Mouse (Mus musculus) embryonic facial prominence, embryonic 14.5 days (tissue): ENCODE data around the gene Fcgr3. TPM values are rescaled to one million over a fixed set of nuclear protein-coding genes. Genes with fewer than 3 reads are reported as not detected.
"Not testable (repeated sequence)": the region's sequence is repeated elsewhere in the genome, so short reads cannot be mapped to it uniquely, and the experiment has no call there.

Experiments
- ATAC-seq: fragments of 200-750 bp; cut with Nextera tagmentation; 2 replicates; pipeline ENCODE4 v1.8.0; 2017; ENCODE audit warnings: low read depth, moderate number of reproducible peaks, moderate TSS enrichment
- DNase-seq: peaks from one replicate; pipeline ENCODE4 v3.0.0-alpha.2; 2015; ENCODE audit warnings: low spot score
- H3K27ac ChIP-seq: fragments of 300-500 bp; sonication (generic); replicated peaks from 2 replicates; pipeline ENCODE4 v1.5.1; 2014; ENCODE audit warnings: low read depth, mild to moderate bottlenecking, low read length, moderate library complexity
- H3K27me3 ChIP-seq: fragments of 300-500 bp; sonication (generic); replicated peaks from 2 replicates; pipeline ENCODE4 v1.6.1; 2014; ENCODE audit warnings: low read length; ENCODE audit not compliant: control insufficient read depth, insufficient read depth
- H3K36me3 ChIP-seq: fragments of 300-500 bp; sonication (generic); 2 replicates; pipeline ENCODE4 v1.6.1; 2014; ENCODE audit warnings: low read length, mixed read lengths; ENCODE audit not compliant: control insufficient read depth, insufficient read depth
- H3K4me1 ChIP-seq: fragments of 300-500 bp; sonication (generic); 2 replicates; pipeline ENCODE4 v1.6.1; 2014; ENCODE audit warnings: antibody characterized with exemption, low read length; ENCODE audit not compliant: control insufficient read depth, insufficient read depth
- H3K4me2 ChIP-seq: fragments of 300-500 bp; sonication (generic); 2 replicates; pipeline ENCODE4 v1.6.1; 2014; ENCODE audit warnings: low read depth, mild to moderate bottlenecking, low read length, moderate library complexity, mixed read lengths
- H3K4me3 ChIP-seq: fragments of 300-500 bp; sonication (generic); 2 replicates; pipeline ENCODE4 v1.5.1; 2014; ENCODE audit warnings: low read depth, mild to moderate bottlenecking, low read length
- H3K9ac ChIP-seq: fragments of 300-500 bp; sonication (generic); 2 replicates; pipeline ENCODE4 v1.6.1; 2014; ENCODE audit warnings: low read depth, mild to moderate bottlenecking, low read length, moderate library complexity, mixed read lengths
- H3K9me3 ChIP-seq: fragments of 300-500 bp; sonication (generic); 2 replicates; pipeline ENCODE4 v1.6.1; 2016; ENCODE audit warnings: low read length; ENCODE audit not compliant: control insufficient read depth
- WGBS: fragments of 180-500 bp; shearing (Covaris S2); extraction: QIAGEN DNeasy Blood & Tissue Kit; methylation state at CpG from one replicate; pipeline ENCODE4 v1.1.7; 2014; 5-methylcytosine and 5-hydroxymethylcytosine counted together
- polyA plus RNA-seq: library from polyadenylated mRNA; unstranded; fragments of >200 nt; fragmentation: Nextera tagmentation; extraction: Ambion mirVana; gene quantifications from 2 replicates; pipeline ENCODE4 v1.2.1, GENCODE M21; 2014

The Fcgr3 gene
- polyA plus RNA-seq, 1 experiment from 2014 or later = 25.0 TPM

DNA sequence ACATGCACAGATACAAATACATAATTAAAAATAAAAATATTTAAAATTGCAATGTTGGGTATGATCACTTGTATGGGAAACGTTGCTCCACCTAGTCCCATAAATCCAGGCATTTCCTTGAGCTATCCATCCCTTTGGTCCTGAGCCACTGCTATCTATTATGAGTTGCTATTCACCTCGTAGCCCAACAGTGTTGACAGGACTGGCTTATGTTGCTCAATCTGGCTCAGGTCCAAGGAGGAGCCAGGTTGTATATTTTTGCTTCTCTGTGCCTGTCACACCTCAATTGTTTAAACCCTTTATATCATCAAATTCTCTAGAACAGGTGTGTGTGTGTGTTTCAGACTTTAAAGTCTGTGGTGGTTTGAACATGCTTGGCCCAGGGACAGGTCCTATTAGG, 26.0 kb upstream of the Fcgr3 start:
- DNase-seq (no peak), ATAC-seq (no peak)
- Histone ChIP-seq H3K27ac (no peak overlapping the region), H3K4me2 (no peak overlapping the region), H3K4me1 (no peaks in the 10 kb centered on the region), H3K9ac (no peak overlapping the region), H3K27me3 (peaks cover 11% of the 10 kb centered on the region), H3K9me3 (no peaks in the 10 kb centered on the region), H3K36me3 (no peaks in the 10 kb centered on the region), H3K4me3 (no peak overlapping the region)
- 71% methylated on average over 2 of the region's 2 CpGs for WGBS

DNA sequence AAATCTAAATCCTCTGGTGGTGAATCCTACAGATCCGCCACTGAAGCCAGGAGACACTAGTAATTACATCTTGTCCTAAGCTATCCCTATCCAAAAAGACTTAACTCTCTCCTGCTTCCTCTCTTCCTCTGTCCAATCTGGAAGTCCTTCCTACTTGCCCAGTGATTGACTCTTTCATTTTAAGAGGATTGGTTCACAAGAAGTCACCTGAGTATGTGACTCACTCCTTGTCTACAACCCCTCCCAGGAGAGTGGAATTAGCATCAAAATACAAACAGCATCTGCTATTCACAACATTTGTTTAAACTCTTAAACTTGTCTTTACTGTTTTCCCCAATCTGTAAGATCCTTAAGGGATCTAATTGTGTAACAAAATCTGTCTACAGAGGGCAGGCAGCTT, 25.2 kb upstream of the Fcgr3 start:
- WGBS = 73% methylated on average over 1 of the region's 1 CpGs
- H3K9ac ChIP-seq = no peak overlapping the region
- H3K9me3 ChIP-seq = no peaks in the 10 kb centered on the region
- no peak overlapping the region for H3K4me2 ChIP-seq
- H3K36me3 ChIP-seq = no peaks in the 10 kb centered on the region
- no peaks in the 10 kb centered on the region for H3K4me1 ChIP-seq
- no peak overlapping the region for H3K27ac ChIP-seq
- no peak for ATAC-seq
- H3K4me3 ChIP-seq = no peak overlapping the region
- peaks cover 13% of the 10 kb centered on the region for H3K27me3 ChIP-seq
- DNase-seq = no peak

DNA sequence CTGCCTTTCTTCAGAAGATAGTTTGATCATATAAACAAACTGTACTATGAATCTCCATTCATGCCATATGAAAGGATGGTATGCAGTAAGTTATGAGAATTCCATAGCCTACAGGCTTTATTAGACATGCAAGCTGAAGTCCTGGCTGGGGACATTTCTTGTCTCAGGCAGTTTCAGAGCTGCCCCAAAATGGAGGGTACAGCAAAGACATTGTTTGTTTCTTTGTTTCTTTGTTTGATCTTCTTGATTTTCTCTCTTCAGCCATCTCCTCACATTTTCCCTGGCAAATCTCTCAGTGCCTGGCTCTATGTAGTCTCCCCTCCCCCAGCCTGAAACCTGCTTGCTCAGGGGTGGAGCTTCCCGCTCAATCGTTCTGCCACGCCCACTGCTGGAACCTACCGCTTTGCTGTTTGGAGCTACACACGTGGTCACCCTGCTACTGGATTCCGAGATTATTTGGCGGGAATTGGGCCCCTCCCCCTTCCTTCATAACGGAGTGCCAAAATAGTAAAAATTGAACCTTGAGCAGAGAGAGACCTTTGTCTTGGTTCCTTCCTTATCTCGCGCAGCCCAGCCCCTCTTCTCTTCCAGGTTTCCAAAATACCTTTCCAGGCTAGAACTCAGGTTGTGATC, 23.6 kb upstream of the Fcgr3 start:
- ATAC-seq, H3K9ac ChIP-seq, H3K4me3 ChIP-seq, H3K4me1 ChIP-seq, DNase-seq, H3K9me3 ChIP-seq, H3K27ac ChIP-seq, H3K36me3 ChIP-seq: not testable (repeated sequence)
- H3K4me2 ChIP-seq = peak overlapping the region; percentile 35
- WGBS = 7% methylated on average over 10 of the region's 10 CpGs
- peaks cover 13% of the 10 kb centered on the region for H3K27me3 ChIP-seq

DNA sequence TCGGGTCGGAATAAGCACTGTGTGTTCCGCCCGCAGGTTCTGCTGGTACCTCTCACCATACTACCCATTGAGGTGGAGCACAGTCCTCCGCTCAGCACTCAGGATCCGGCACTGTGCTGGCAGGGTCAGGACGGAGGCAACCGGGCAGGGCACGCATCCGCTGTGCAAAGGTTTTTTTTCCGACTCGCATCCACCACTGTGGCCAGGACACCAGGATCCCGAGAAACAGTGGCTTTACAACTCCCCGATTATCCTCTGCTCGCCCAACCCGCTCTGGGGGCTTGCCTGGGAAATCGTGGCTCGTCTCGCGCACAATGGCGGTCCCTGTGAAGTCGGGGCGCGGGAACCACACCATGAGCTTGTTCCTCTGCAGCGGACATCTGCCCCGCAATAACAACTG, 21.0 kb upstream of the Fcgr3 start:
- peak overlapping the region; percentile 47 for H3K4me3 ChIP-seq
- DNase-seq (no peak), ATAC-seq (no peak)
- H3K9me3 ChIP-seq = no peaks in the 10 kb centered on the region
- H3K4me2 ChIP-seq = peak overlapping the region; percentile 74
- H3K27me3 ChIP-seq = peaks cover 16% of the 10 kb centered on the region
- no peaks in the 10 kb centered on the region for H3K36me3 ChIP-seq
- no peaks in the 10 kb centered on the region for H3K4me1 ChIP-seq
- no peak overlapping the region for H3K27ac ChIP-seq
- under 1% methylated on average over 25 of the region's 26 CpGs for WGBS
- peak overlapping the region; percentile 49 for H3K9ac ChIP-seq

DNA sequence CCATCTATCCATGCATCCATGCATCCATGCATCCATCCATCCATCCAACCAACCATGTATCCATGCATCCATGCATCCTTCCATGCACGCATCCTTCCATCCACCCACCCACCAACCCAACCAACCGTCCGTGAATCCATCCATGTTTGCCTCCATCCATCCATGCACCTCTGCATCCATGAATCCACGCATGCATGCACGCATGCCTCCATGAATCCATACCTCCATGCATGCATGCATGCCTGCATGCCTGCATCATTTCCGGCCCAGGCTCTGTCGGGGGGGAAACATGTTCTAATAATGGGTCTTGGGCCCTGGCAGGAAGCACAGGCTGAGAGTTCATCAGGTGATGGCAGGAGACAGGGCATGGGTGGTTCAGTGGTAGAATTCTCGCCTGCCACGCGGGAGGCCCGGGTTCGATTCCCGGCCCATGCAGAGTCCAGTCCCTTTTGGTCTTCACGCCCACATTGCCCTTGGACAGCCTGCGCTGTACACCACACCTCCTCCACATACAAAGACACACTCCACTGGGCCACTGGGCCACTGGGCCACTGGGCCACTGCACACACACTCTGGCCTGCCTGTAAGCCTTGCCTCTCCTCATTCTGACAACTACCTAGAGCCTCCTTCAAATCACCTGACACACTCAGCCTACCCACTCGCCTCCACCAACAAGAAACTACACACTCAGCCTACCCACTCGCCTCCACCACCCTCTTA, 16.9 kb upstream of the Fcgr3 start:
- H3K36me3 ChIP-seq, H3K4me1 ChIP-seq, H3K4me3 ChIP-seq, H3K9me3 ChIP-seq, DNase-seq, H3K27ac ChIP-seq, H3K4me2 ChIP-seq, H3K9ac ChIP-seq: not testable (repeated sequence)
- H3K27me3 ChIP-seq = peaks cover 27% of the 10 kb centered on the region
- 42% methylated on average over 7 of the region's 17 CpGs for WGBS
- ATAC-seq = peak; percentile 20

DNA sequence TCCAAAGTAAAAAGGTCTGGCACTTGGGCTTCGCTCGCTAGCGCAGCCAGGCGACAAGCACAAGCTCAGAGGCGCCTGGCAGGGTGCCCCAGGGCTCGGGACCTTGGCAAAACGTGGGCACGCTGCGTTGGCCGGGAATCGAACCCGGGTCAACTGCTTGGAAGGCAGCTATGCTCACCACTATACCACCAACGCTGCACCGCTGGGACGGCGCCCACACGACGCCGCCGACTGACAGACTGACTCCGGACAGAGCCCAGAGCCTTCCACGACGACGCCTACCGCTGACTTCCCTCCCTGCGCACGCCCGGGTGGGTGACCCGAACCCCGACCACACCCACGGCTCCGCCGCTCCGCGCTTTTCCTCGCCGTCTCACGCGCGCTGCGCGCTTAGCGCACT, 15.1 kb upstream of the Fcgr3 start:
- no CpG with 5 or more reads among the region's 43 CpGs for WGBS
- H3K27ac ChIP-seq, DNase-seq, H3K4me3 ChIP-seq, H3K9ac ChIP-seq, H3K4me1 ChIP-seq, H3K9me3 ChIP-seq, H3K36me3 ChIP-seq, H3K4me2 ChIP-seq: not testable (repeated sequence)
- H3K27me3 ChIP-seq = peaks cover 15% of the 10 kb centered on the region
- peak; percentile 62 for ATAC-seq

DNA sequence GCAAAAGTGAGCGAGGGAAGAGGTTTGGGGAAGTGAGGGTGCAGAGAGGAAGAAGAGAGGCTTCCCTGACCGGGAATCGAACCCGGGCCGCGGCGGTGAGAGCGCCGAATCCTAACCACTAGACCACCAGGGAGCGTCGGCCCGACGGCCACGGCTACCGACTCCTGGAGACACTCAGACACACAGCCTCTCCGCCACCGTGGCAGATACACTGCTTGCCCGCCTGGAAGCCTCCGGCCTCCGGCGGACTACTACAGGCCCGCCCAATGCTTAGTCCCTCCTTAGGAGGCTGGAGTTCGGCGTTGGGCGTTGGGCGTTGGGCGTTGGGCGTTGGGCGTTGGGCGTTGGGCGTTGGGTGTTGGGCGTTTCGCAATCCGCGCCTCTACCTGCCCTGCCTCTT, 14.6 kb upstream of the Fcgr3 start:
- H3K4me2 ChIP-seq, H3K9ac ChIP-seq: not testable (repeated sequence)
- WGBS = no CpG with 5 or more reads among the region's 35 CpGs

DNA sequence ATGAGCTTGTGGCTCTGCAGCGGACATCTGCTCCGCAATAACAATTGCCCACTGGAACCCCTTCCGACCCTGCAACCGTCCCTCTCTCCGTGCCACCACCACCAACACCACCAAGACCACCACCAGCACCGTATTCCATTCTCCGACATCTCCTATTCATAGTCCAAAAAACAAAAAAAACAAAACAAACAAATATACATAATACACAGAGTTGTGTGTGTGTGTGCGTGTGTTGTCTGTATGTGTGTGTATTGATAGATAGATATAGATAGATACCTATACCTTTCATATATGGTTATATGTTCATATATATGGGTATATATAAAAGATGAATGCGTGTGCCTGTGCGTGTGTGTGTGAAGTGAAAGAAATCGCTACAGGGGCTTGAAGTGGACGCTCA, 13.7 kb upstream of the Fcgr3 start:
- not testable (repeated sequence) for H3K4me1 ChIP-seq, H3K36me3 ChIP-seq, H3K4me3 ChIP-seq, H3K27ac ChIP-seq, H3K9ac ChIP-seq, DNase-seq, ATAC-seq, H3K9me3 ChIP-seq
- peak overlapping the region; percentile 20; the same call in 1 of the 2 replicates for H3K4me2 ChIP-seq
- H3K27me3 ChIP-seq = peaks cover 23% of the 10 kb centered on the region
- 25% methylated on average over 11 of the region's 12 CpGs for WGBS

More for the DNA sequence above, 14.6 kb upstream of the Fcgr3 start:
- not testable (repeated sequence) for DNase-seq, H3K27ac ChIP-seq, H3K4me3 ChIP-seq, H3K4me1 ChIP-seq, H3K9me3 ChIP-seq, H3K36me3 ChIP-seq
- peaks cover 17% of the 10 kb centered on the region for H3K27me3 ChIP-seq
- ATAC-seq = peak; percentile 72

DNA sequence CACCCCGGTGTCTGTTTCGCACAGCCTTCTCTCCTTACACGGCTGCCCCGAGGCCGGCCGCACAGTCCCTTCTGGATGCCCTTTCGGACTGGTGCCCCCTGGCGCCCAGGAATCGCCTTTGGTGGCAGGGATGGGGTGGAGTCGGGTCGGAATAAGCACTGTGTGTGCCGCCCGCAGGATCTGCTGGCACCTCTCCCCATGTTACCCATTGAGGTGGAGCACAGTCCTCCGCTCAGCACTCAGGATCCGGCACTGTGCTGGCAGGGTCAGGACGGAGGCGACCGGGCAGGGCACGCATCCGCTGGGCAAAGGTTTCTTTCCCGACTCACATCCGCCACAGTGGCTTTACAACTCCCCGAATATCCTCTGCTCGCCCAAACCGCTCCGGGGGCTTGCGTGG, 13.2 kb upstream of the Fcgr3 start:
- peak; percentile 16 for ATAC-seq
- H3K9me3 ChIP-seq, H3K4me1 ChIP-seq, DNase-seq, H3K36me3 ChIP-seq, H3K27ac ChIP-seq: not testable (repeated sequence)
- Histone ChIP-seq H3K4me3 (peak overlapping the region; percentile 16; the same call in 1 of the 2 replicates), H3K27me3 (peaks cover 23% of the 10 kb centered on the region), H3K9ac (0 out of 2 replicates have a peak overlapping the region, but pooled peaks have one; percentile 34), H3K4me2 (peak overlapping the region; percentile 36)
- 4% methylated on average over 11 of the region's 27 CpGs for WGBS
